Mouse (Mus musculus): Measurements from ENCODE around the gene Plcb2. TPM values are rescaled to one million over a fixed set of nuclear protein-coding genes. Genes with fewer than 3 reads are reported as not detected.

Gene Plcb2
- total and polyA plus RNA-seq, 3 experiments, result 0.97 to 2.4 (median 1.6) TPM

GRCm38 (mm10) chr2:118716677-118717076, 11.6 kb downstream of the Plcb2 start:
- peak; percentile 7 for DNase-seq

- DNase-seq, result no peak
Observed at GRCm38 (mm10) chr2:118714230-118714629, 14.0 kb downstream of the Plcb2 start.

GRCm38 (mm10) chr2:118713631-118714030, 14.6 kb downstream of the Plcb2 start:
- DNase-seq, result no peak

- peak; percentile 73 for DNase-seq
Observed at GRCm38 (mm10) chr2:118711038-118711494, 17.2 kb downstream of the Plcb2 start.

GRCm38 (mm10) chr2:118709655-118710221, 18.5 kb downstream of the Plcb2 start:
- DNase-seq, result peak; percentile 28

- no peak for DNase-seq
Observed at GRCm38 (mm10) chr2:118708472-118708871, 19.8 kb downstream of the Plcb2 start.

GRCm38 (mm10) chr2:118706436-118706835, 21.8 kb downstream of the Plcb2 start:
- DNase-seq, result no peak

GRCm38 (mm10) chr2:118703913-118704730, 24.1 kb downstream of the Plcb2 start, which contains the start of gene Ankrd63:
TSS of gene Ankrd63 (minus strand) at chr2:118703963.
- DNase-seq, result peak; percentile 70

- DNase-seq, result peak; percentile 85
Observed at GRCm38 (mm10) chr2:118702883-118703761, 25.1 kb downstream of the Plcb2 start.

- no peak for DNase-seq
Observed at GRCm38 (mm10) chr2:118701971-118702882, 26.0 kb downstream of the Plcb2 start.

GRCm38 (mm10) chr2:118701161-118701560, 27.1 kb downstream of the Plcb2 start:
- no peak for DNase-seq

GRCm38 (mm10) chr2:118700179-118701062, 27.8 kb downstream of the Plcb2 start:
- peak; percentile 89 for DNase-seq

GRCm38 (mm10) chr2:118697955-118698354, 30.3 kb downstream of the Plcb2 start:
- DNase-seq, result peak; percentile 74

GRCm38 (mm10) chr2:118697311-118697877, 30.8 kb downstream of the Plcb2 start:
- DNase-seq, result peak; percentile 48

GRCm38 (mm10) chr2:118696451-118697308, 31.6 kb downstream of the Plcb2 start:
- DNase-seq, result peak; percentile 50

GRCm38 (mm10) chr2:118695677-118696232, 32.5 kb downstream of the Plcb2 start:
- DNase-seq, result peak; percentile 64

- no peak for DNase-seq
Observed at GRCm38 (mm10) chr2:118693370-118693966, 34.8 kb downstream of the Plcb2 start.

- peak; percentile 59 for DNase-seq
Observed at GRCm38 (mm10) chr2:118689875-118690274, 38.4 kb downstream of the Plcb2 start.

All from adrenal gland, adult 2 months (tissue).